Mouse (Mus musculus) kidney, adult 2 months (tissue): ENCODE results near the gene Cldnd2.

Experiments used
- CTCF ChIP-seq: fragments of 200-500 bp; conservative IDR thresholded peaks from 2 replicates; pipeline ENCODE4 v1.5.1; 2011; ENCODE audit warnings: low read depth, mild to moderate bottlenecking, control low read depth, low read length, moderate library complexity, mixed read lengths; ENCODE audit not compliant: insufficient read depth, insufficient read length
- POLR2A ChIP-seq: fragments of 200-500 bp; IDR thresholded peaks from one replicate; pipeline ENCODE4 v1.6.1; 2011; ENCODE audit warnings: low read depth, low read length, control low read depth

DNA sequence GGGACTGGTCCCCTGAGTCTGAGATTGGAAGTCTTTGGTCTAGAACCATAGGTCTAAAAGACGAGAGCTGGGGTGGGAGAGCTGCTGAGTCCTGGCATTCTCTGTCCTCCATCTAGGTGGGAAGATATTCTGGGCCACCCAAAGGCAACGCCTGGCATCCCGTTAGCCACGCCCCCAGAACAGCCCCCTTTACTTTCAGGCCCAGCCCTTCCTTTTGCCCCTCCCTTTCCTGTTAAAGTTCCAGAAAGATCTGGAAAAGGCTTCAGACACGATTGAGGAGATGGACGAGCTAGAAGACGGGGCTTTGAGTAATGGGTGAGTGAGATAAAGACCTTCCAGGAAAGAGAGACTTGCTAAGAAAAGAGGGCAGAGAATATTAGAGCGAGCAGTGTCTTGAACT, 13.2 kb upstream of the Cldnd2 start, which contains the start of gene Lim2:
- no peak for TF ChIP-seq CTCF
- TF ChIP-seq POLR2A: no peak
